Mouse (Mus musculus) ZHBTc4 (cell line): Measurements from ENCODE around the gene Ptms.

Experiments used
- DNase-seq: peaks from one replicate; pipeline ENCODE4 v3.0.0-alpha.2; 2011; ENCODE audit warnings: low read depth, low spot score

Gene Ptms

GRCm38 (mm10) chr6:124919695-124920317 lies at the start of gene Ptms:
Ptms (minus strand) TSS chr6:124920103.
- DNase-seq = peak; percentile 99

- peak; percentile 83 for DNase-seq
Observed at GRCm38 (mm10) chr6:124967766-124968165, 47.9 kb upstream of the Ptms start.

GRCm38 (mm10) chr6:124966466-124967118 lies 46.7 kb upstream of the Ptms start:
- peak; percentile 83 for DNase-seq

- DNase-seq = peak; percentile 42
Observed at GRCm38 (mm10) chr6:124965747-124966146, 45.8 kb upstream of the Ptms start.

GRCm38 (mm10) chr6:124965088-124965719 lies 45.3 kb upstream of the Ptms start, which contains the start of gene Cops7a:
Cops7a (minus strand) TSS chr6:124965538.
- DNase-seq = peak; percentile 98

- DNase-seq = peak; percentile 65
Observed at GRCm38 (mm10) chr6:124964638-124965037, 44.7 kb upstream of the Ptms start.

GRCm38 (mm10) chr6:124961021-124961420 lies 41.1 kb upstream of the Ptms start:
- DNase-seq = no peak

- DNase-seq = no peak
Observed at GRCm38 (mm10) chr6:124959960-124960359, 40.1 kb upstream of the Ptms start.

GRCm38 (mm10) chr6:124958127-124958526 lies 38.2 kb upstream of the Ptms start:
- no peak for DNase-seq

GRCm38 (mm10) chr6:124955212-124955611 lies 35.3 kb upstream of the Ptms start:
- DNase-seq = peak; percentile 56

- peak; percentile 89 for DNase-seq
Observed at GRCm38 (mm10) chr6:124953991-124954715, 34.2 kb upstream of the Ptms start.

GRCm38 (mm10) chr6:124943526-124943925 lies 23.6 kb upstream of the Ptms start:
- DNase-seq = peak; percentile 49

- DNase-seq = no peak
Observed at GRCm38 (mm10) chr6:124941679-124942078, 21.8 kb upstream of the Ptms start.

GRCm38 (mm10) chr6:124938554-124938953 lies 18.7 kb upstream of the Ptms start:
- peak; percentile 57 for DNase-seq

GRCm38 (mm10) chr6:124937493-124937892 lies 17.6 kb upstream of the Ptms start:
- DNase-seq = no peak

GRCm38 (mm10) chr6:124936681-124937080 lies 16.8 kb upstream of the Ptms start:
- DNase-seq = no peak

- no peak for DNase-seq
Observed at GRCm38 (mm10) chr6:124934670-124935069, 14.8 kb upstream of the Ptms start.

GRCm38 (mm10) chr6:124933127-124933526 lies 13.2 kb upstream of the Ptms start:
- no peak for DNase-seq

- DNase-seq = no peak
Observed at GRCm38 (mm10) chr6:124932314-124932695, 12.4 kb upstream of the Ptms start.

GRCm38 (mm10) chr6:124931525-124932313 lies 11.8 kb upstream of the Ptms start:
- peak; percentile 67 for DNase-seq
